Mouse (Mus musculus) heart, postnatal 0 days (tissue): ENCODE measurements around the gene Bloc1s1. TPM values are rescaled to one million over a fixed set of nuclear protein-coding genes. Genes with fewer than 3 reads are reported as not detected.

Source experiments
- ATAC-seq: fragments of 200-750 bp; cut with Nextera tagmentation; 2 replicates; pipeline ENCODE4 v1.8.0; 2017; ENCODE audit warnings: low read depth, moderate number of reproducible peaks, moderate library complexity; ENCODE audit not compliant: insufficient read depth
- DNase-seq: peaks from one replicate; pipeline ENCODE4 v3.0.0-alpha.2; 2016; ENCODE audit warnings: low spot score
- H3K27ac ChIP-seq: fragments of 300-500 bp; sonication (generic); 2 replicates; pipeline ENCODE4 v1.5.1; 2014; ENCODE audit warnings: low read depth, mild to moderate bottlenecking
- H3K27me3 ChIP-seq: fragments of 300-500 bp; sonication (generic); 2 replicates; pipeline ENCODE4 v1.6.1; 2014; ENCODE audit warnings: low read length, mixed read lengths; ENCODE audit not compliant: control insufficient read depth, insufficient read depth
- H3K36me3 ChIP-seq: fragments of 300-500 bp; sonication (generic); replicated peaks from 2 replicates; pipeline ENCODE4 v1.6.1; 2014; ENCODE audit warnings: low read length, mixed read lengths; ENCODE audit not compliant: control insufficient read depth, insufficient read depth
- H3K4me1 ChIP-seq: fragments of 300-500 bp; sonication (generic); 2 replicates; pipeline ENCODE4 v1.6.1; 2014; ENCODE audit warnings: antibody characterized with exemption; ENCODE audit not compliant: control insufficient read depth, insufficient read depth
- H3K4me2 ChIP-seq: fragments of 300-500 bp; sonication (generic); 2 replicates; pipeline ENCODE4 v1.6.1; 2014; ENCODE audit warnings: low read depth, mild to moderate bottlenecking, low read length, moderate library complexity
- H3K4me3 ChIP-seq: fragments of 300-500 bp; sonication (generic); 2 replicates; pipeline ENCODE4 v1.5.1; 2014; ENCODE audit warnings: low read depth, low read length
- H3K9ac ChIP-seq: fragments of 300-500 bp; sonication (generic); replicated peaks from 2 replicates; pipeline ENCODE4 v1.6.1; 2014; ENCODE audit warnings: low read depth, low read length, mixed read lengths
- H3K9me3 ChIP-seq: fragments of 300-500 bp; sonication (generic); replicated peaks from 2 replicates; pipeline ENCODE4 v1.6.1; 2016; ENCODE audit warnings: low read length; ENCODE audit not compliant: control insufficient read depth
- CTCF ChIP-seq: IDR thresholded peaks from 2 replicates; pipeline ENCODE4 v1.5.1; 2016; ENCODE audit warnings: antibody characterized with exemption, control low read depth, low read depth
- EP300 ChIP-seq: IDR thresholded peaks from 2 replicates; pipeline ENCODE4 v1.6.1; 2016; ENCODE audit warnings: antibody characterized with exemption, low read depth
- WGBS: fragments of 180-500 bp; shearing (Covaris S2); extraction: QIAGEN DNeasy Blood & Tissue Kit; methylation state at CpG from one replicate; pipeline ENCODE4 v1.1.7; 2014; 5-methylcytosine and 5-hydroxymethylcytosine counted together
- polyA plus RNA-seq: library from polyadenylated mRNA; unstranded; fragments of >200 nt; fragmentation: Nextera tagmentation; extraction: Ambion mirVana; gene quantifications from 2 replicates; pipeline ENCODE4 v1.2.1, GENCODE M21; 2015
- total RNA-seq: library from RNA; depleted of rRNA; stranded (reverse); fragments of >200 nt; gene quantifications from 2 replicates; pipeline ENCODE4 v1.2.3, GENCODE M21; 2014; ENCODE audit warnings: low replicate concordance

Bloc1s1 gene
- total and polyA plus RNA-seq, 2 experiments from 2014 or later: 121 to 292 TPM

GRCm38 (mm10) chr10:128902409-128902988, 21.3 kb downstream of the Bloc1s1 start:
- Histone ChIP-seq H3K27ac (no peak overlapping the region), H3K27me3 (0 out of 2 replicates have a peak, but pooled peaks cover 3% of the 10 kb centered on the region), H3K9ac (no peak overlapping the region), H3K36me3 (no peaks in the 10 kb centered on the region), H3K4me1 (no peaks in the 10 kb centered on the region), H3K9me3 (no peaks in the 10 kb centered on the region), H3K4me3 (no peak overlapping the region), H3K4me2 (no peak overlapping the region)
- DNase-seq (no peak), ATAC-seq (no peak)
- no peak for TF ChIP-seq CTCF
- TF ChIP-seq EP300: no peak
- 82% methylated on average over 3 of the region's 3 CpGs for WGBS

GRCm38 (mm10) chr10:128901409-128901808, 22.4 kb downstream of the Bloc1s1 start:
- ATAC-seq (no peak), DNase-seq (no peak)
- no peak for TF ChIP-seq EP300
- no peak for TF ChIP-seq CTCF
- Histone ChIP-seq H3K9ac (no peak overlapping the region), H3K27me3 (peaks cover 10% of the 10 kb centered on the region), H3K27ac (no peak overlapping the region), H3K4me3 (no peak overlapping the region), H3K4me1 (no peaks in the 10 kb centered on the region), H3K9me3 (no peaks in the 10 kb centered on the region), H3K36me3 (no peaks in the 10 kb centered on the region), H3K4me2 (no peak overlapping the region)
- 66% methylated on average over 1 of the region's 1 CpGs for WGBS

GRCm38 (mm10) chr10:128900698-128901097, 23.1 kb downstream of the Bloc1s1 start, which contains the start of gene Cd63:
Gene Cd63 (plus strand): TSS chr10:128900989.
- no peak for ATAC-seq
- 71% methylated on average over 3 of the region's 3 CpGs for WGBS
- H3K9me3 ChIP-seq: no peaks in the 10 kb centered on the region
- H3K27ac ChIP-seq: no peak within 1 kb of the TSS
- TF ChIP-seq EP300: no peak
- TF ChIP-seq CTCF: no peak
- no peak within 1 kb of the TSS for H3K4me2 ChIP-seq
- peaks cover 14% of the 10 kb centered on the region for H3K27me3 ChIP-seq
- no peak within 1 kb of the TSS for H3K9ac ChIP-seq
- no peak for DNase-seq
- no peaks in the 10 kb centered on the region for H3K4me1 ChIP-seq
- H3K36me3 ChIP-seq: no peaks in the 10 kb centered on the region
- H3K4me3 ChIP-seq: no peak within 1 kb of the TSS

GRCm38 (mm10) chr10:128899759-128900490, 23.9 kb downstream of the Bloc1s1 start:
- H3K4me1 ChIP-seq: 0 out of 2 replicates have a peak, but pooled peaks cover 4% of the 10 kb centered on the region
- DNase-seq (no peak), ATAC-seq (no peak)
- no peaks in the 10 kb centered on the region for H3K9me3 ChIP-seq
- 58% methylated on average over 6 of the region's 6 CpGs for WGBS
- no peak overlapping the region for H3K9ac ChIP-seq
- TF ChIP-seq EP300 (no peak), CTCF (no peak)
- no peak overlapping the region for H3K4me2 ChIP-seq
- H3K27me3 ChIP-seq: peaks cover 14% of the 10 kb centered on the region
- no peaks in the 10 kb centered on the region for H3K36me3 ChIP-seq
- no peak overlapping the region for H3K27ac ChIP-seq
- H3K4me3 ChIP-seq: no peak overlapping the region

- DNase-seq (no peak), ATAC-seq (no peak)
- no peak overlapping the region for H3K9ac ChIP-seq
- H3K27me3 ChIP-seq: peaks cover 20% of the 10 kb centered on the region
- no peak overlapping the region for H3K4me2 ChIP-seq
- no peaks in the 10 kb centered on the region for H3K36me3 ChIP-seq
- H3K4me3 ChIP-seq: no peak overlapping the region
- TF ChIP-seq EP300 (no peak), CTCF (no peak)
- H3K9me3 ChIP-seq: no peaks in the 10 kb centered on the region
- 21% methylated on average over 1 of the region's 1 CpGs for WGBS
- 0 out of 2 replicates have a peak, but pooled peaks cover 7% of the 10 kb centered on the region for H3K4me1 ChIP-seq
- H3K27ac ChIP-seq: no peak overlapping the region
These were observed 26.3 kb downstream of the Bloc1s1 start for GRCm38 (mm10) chr10:128897501-128897900.
